Mouse (Mus musculus) MN1 (cell line): Measurements from ENCODE around the gene 1700022I11Rik.

Experiments
- DNase-seq: peaks from one replicate; pipeline ENCODE4 v3.0.0-alpha.2; 2016; ENCODE audit warnings: low spot score

1700022I11Rik gene

GRCm38 (mm10) chr4:42969304-42969703 lies at the start of gene 1700022I11Rik:
TSS of gene 1700022I11Rik (plus strand) at chr4:42969604.
- no peak for DNase-seq

- DNase-seq, result no peak
Measured at GRCm38 (mm10) chr4:42920726-42921125, 48.7 kb upstream of the 1700022I11Rik start.

GRCm38 (mm10) chr4:42921536-42921935 lies 47.9 kb upstream of the 1700022I11Rik start:
- DNase-seq, result no peak

- DNase-seq, result no peak
Measured at GRCm38 (mm10) chr4:42922056-42922455, 47.3 kb upstream of the 1700022I11Rik start.

GRCm38 (mm10) chr4:42922461-42922860 lies 46.9 kb upstream of the 1700022I11Rik start:
- DNase-seq, result no peak

- no peak for DNase-seq
Measured at GRCm38 (mm10) chr4:42924095-42924710, 45.2 kb upstream of the 1700022I11Rik start.

- DNase-seq, result no peak
Measured at GRCm38 (mm10) chr4:42928209-42928608, 41.2 kb upstream of the 1700022I11Rik start.

GRCm38 (mm10) chr4:42928952-42929351 lies 40.5 kb upstream of the 1700022I11Rik start:
- no peak for DNase-seq

GRCm38 (mm10) chr4:42932229-42932969 lies 37.0 kb upstream of the 1700022I11Rik start:
- DNase-seq, result no peak

- peak; percentile 31 for DNase-seq
Measured at GRCm38 (mm10) chr4:42933630-42934029, 35.8 kb upstream of the 1700022I11Rik start.

- DNase-seq, result peak; percentile 44
Measured at GRCm38 (mm10) chr4:42941396-42941795, 28.0 kb upstream of the 1700022I11Rik start.

- peak; percentile 35 for DNase-seq
Measured at GRCm38 (mm10) chr4:42943341-42943740, 26.1 kb upstream of the 1700022I11Rik start.

- no peak for DNase-seq
Measured at GRCm38 (mm10) chr4:42944185-42944584, 25.2 kb upstream of the 1700022I11Rik start.

GRCm38 (mm10) chr4:42945043-42945442 lies 24.4 kb upstream of the 1700022I11Rik start:
- no peak for DNase-seq

GRCm38 (mm10) chr4:42945445-42945844 lies 24.0 kb upstream of the 1700022I11Rik start:
- no peak for DNase-seq

- DNase-seq, result peak; percentile 69
Measured at GRCm38 (mm10) chr4:42945952-42946351, 23.5 kb upstream of the 1700022I11Rik start.

- DNase-seq, result peak; percentile 70
Measured at GRCm38 (mm10) chr4:42946733-42947290, 22.6 kb upstream of the 1700022I11Rik start.

- DNase-seq, result no peak
Measured at GRCm38 (mm10) chr4:42948527-42948926, 20.9 kb upstream of the 1700022I11Rik start.

GRCm38 (mm10) chr4:42949051-42949675 lies 20.2 kb upstream of the 1700022I11Rik start:
- DNase-seq, result peak; percentile 53

- DNase-seq, result peak; percentile 97
Measured at GRCm38 (mm10) chr4:42949676-42950051, 19.7 kb upstream of the 1700022I11Rik start, which contains the start of gene Dnajb5. TSS of gene Dnajb5 (plus strand) at chr4:42949814.

GRCm38 (mm10) chr4:42950065-42950558 lies 19.3 kb upstream of the 1700022I11Rik start:
- peak; percentile 88 for DNase-seq
